Mouse (Mus musculus) urinary bladder, postnatal 4 days (tissue): ENCODE results near the gene Sim1.

ENCODE experiments used
- DNase-seq, 2 experiments: peaks; one replicate each; pipeline ENCODE4 v3.0.0; 2021 to 2022; ENCODE audit warnings: low spot score in 2 of 2

The Sim1 gene

GRCm38 (mm10) chr10:50894170-50894991 is at the start of gene Sim1:
Sim1 (plus strand) TSS chr10:50894754.
- no peak for DNase-seq

- no peak for DNase-seq
These were observed 26.4 kb upstream of the Sim1 start for GRCm38 (mm10) chr10:50868202-50868601.

GRCm38 (mm10) chr10:50876952-50877351 is 17.6 kb upstream of the Sim1 start:
- no peak for DNase-seq

- DNase-seq, result no peak
These were observed 13.0 kb upstream of the Sim1 start for GRCm38 (mm10) chr10:50881476-50882069.

GRCm38 (mm10) chr10:50882366-50882765 is 12.2 kb upstream of the Sim1 start:
- DNase-seq, result no peak

GRCm38 (mm10) chr10:50886305-50886704 is 8.2 kb upstream of the Sim1 start:
- DNase-seq, result no peak

GRCm38 (mm10) chr10:50890621-50891020 is 3.9 kb upstream of the Sim1 start:
- no peak for DNase-seq

GRCm38 (mm10) chr10:50891876-50892711 is 2.5 kb upstream of the Sim1 start:
- DNase-seq, result no peak

DNA sequence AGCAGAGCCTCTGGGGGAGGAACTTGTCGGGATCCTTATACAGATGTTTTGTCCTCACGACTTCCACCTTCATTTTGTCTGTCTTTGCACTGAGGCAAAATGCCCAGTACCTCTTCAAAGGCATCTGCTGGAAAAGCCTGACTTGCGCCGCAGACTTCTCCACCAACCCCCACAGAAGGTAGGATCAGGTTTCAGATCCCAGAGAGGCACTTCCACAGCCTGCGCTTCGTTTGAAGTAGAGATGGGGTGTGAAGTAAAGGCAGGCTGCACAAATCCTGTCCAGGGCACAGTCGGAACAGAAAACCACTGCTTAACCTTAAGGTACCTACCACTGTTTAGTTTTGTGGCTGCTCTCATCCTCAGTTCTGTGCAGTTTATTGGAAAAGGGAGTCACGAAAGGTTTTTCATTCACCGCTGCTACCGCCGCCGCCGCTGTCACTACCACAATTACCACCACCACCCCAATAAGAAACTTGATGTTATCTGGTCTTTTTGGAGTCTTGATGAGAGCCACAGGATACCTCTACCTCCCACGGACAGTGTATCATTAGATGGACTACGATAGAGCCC is 1.7 kb upstream of the Sim1 start:
- no peak for DNase-seq

DNA sequence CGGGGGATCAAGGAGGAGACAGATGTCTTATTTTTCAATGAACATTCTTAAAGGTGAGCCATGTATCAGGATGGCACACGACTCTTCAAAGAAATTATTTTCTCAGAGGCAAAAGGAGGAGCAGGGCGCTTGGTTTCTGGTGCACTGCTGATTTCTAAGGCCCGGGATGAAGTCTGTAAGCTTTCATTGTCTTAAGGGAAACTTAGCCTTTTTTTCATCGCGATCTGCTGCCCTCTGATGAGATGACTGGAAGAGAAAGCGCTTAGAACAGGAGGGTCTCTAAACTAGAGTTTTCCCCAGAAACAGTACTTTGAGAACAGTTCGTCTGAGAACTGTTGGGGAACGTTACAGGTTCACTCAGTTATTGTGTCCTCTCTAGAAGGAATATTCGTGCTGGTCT is 1.0 kb upstream of the Sim1 start:
- no peak for DNase-seq

GRCm38 (mm10) chr10:50895091-50895790 is 687 bp downstream of the Sim1 start:
- DNase-seq, result no peak

DNA sequence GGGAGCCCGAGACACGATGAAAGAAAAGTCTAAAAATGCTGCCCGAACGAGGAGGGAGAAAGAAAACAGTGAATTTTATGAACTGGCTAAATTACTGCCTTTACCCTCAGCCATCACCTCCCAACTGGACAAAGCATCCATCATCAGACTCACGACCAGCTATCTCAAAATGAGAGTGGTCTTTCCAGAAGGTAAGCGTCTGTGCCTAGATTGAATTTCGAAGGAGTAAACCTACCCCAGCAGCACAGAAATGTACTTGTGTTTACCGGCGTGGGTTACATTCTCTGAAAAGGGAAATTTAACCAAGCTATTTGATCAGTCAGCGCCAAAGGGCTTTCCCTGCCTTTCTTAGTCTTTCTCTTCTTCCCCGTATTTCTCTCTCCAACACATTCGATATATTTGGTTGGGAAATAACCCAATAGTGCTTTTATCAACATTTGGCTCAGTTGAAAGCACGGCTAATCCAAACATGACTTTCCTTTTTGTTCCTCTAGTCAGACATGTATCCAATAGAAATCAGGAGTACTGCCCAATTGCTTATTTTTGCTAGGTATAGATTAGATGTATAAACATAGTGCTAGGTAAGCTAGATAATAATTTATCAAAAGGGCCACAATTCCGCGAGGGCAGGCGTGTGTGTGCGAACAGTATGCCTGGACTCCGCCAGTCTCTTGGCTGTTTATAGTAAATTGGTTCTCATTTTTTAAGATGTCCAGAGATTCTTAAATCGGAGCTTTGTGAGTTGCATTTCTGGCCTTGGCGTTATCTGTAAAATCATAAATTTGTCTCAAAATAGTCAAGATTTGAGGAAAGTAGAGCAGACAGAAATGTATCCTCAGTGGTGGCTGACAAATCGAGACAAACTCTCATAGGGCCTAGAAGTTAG is 1.6 kb downstream of the Sim1 start:
- no peak for DNase-seq

DNA sequence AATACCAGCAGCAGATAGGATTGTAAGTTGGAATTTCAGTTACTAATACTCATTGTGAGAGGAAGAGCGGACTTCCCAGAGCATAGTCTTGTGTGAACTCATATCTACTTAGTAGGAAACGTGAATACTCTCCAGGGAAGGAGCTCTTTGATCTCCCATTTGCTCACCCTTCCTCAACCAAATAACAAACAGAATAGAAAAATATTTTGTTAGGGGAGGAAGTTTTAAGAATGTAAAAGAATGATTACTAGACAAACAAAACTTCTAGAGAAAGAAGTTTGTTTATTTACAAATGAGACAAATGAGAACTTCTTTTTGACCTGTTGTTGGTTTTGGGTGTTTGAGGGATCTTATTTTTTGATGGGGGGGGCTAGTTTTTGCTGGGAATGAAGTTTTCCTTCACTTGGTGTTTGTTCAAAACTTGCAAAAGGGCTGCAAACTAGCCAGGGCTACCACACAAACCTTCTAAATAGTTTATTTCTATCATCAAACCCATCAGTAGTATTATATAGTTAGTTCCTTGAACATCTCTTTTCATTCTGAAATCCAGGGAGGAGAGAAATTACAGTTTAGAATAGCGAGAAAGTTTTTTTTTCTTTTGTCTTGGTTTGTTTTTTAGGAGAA is 2.3 kb downstream of the Sim1 start:
- no peak for DNase-seq

- DNase-seq, result no peak
These were observed 3.2 kb downstream of the Sim1 start for GRCm38 (mm10) chr10:50897530-50898471.

GRCm38 (mm10) chr10:50898621-50899020 is 4.1 kb downstream of the Sim1 start:
- DNase-seq, result no peak

DNA sequence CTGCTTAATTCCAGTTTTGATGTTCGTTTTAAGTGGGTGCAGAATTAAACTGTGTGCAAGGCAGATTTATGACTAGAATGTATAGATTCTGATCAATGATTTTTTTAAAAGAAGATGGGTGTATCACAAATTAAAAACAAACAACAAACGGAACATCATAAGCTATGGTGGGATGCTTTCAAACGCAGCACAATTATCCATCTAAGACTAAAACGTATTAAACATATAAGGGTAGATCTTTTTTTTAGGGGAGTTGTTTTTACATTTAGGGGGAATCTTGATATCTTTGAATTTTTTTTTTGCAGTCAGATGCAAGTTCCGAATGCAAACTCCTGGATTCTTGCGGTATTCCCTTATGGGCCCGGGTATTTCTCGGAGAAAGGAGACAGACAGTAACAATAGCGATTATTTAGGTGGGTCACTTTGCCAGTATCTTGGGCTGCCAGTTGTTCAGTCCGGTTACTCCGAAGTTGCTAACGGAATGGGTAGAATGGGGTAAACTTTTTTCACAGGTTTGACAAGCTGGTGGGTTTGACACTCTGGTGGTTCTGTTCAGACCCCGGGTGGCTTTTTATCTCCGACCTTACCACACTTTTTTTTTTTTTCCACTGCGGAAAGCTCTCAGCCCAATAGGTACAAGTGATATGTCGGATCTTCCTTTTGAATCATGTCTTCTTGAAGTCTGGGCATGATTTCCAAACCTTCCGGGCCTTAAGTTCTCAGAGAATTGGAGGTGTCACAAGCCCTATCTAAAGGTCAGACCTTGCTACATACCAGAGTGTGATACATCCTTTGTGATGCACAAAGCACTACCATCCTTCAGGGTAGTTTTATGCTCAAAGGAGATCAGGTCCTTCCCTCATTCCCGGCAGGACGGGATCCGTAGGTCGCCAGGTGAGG is 5.5 kb downstream of the Sim1 start:
- DNase-seq, result no peak

DNA sequence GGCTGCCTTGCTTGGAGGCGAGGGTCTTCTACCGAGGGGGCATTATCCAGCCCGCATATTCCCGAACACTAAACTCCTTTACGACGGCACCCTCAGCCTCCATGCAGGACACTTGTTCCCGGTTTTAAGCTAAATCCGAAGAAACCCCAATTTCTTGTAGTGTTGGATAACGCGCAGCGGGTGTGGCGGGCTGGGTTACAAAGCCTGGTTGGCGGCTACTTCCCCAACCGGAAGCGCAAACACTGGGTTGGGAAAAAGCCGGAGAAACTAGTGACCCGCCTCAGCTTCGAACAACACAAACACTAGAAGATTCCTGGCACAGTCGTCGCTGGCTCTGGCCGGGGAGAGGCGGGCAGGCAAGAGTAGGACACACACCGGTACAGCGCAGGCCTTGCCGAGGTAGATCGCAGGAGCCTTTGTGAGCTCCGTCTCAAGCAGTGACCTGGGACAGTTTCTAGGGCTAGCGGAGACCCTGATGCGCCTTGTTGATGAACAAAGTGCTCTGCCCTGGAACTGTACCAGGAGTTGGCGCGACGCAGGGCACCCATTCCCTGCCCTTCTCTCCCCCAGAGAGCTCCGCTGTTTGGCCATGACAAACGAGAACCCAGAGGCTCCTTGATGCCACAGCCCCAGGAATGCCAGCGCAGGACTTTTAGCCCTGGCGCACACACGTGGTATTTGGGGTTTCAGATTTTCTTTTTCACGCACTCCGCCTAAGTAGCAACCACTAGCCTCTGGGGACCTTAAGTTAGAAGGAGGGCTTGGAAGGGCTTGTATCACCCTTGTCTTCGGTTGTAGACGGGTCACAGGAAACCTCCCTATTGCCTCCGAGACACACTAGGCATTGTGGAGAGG is 6.4 kb downstream of the Sim1 start:
- no peak for DNase-seq
